Mouse (Mus musculus): ENCODE data around the gene Ano7.

Gene Ano7

GRCm38 (mm10) chr1:93373665-93374064, at the start of gene Ano7:
Gene Ano7, plus strand, starts transcription at chr1:93373930.
- no peak for DNase-seq (ENCODE audit: low spot score)

- no peak for DNase-seq (ENCODE audit: low spot score)
Measured at GRCm38 (mm10) chr1:93323973-93324372, 49.8 kb upstream of the Ano7 start.

GRCm38 (mm10) chr1:93326446-93326845, 47.3 kb upstream of the Ano7 start:
- DNase-seq (ENCODE audit: low spot score), result no peak

DNA sequence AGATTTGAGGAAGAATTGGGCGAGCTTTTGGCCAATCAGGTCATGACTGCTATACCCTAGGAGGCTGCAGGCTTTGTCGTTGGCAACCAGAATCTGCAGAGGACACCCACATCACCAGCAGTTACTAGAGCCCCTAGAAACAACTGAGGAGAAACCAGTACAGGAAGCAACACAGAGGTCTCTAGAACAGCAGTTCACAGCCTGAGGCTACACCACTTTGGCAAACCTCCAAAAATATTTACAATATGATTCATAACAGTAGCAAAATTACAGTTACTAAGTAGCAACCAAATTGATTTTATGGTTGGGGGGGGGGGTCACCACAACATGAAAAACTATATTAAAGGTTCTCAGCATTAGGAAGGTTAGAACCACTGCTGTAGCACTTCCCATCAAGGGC, 39.1 kb upstream of the Ano7 start:
- no peak for DNase-seq (ENCODE audit: low spot score)

GRCm38 (mm10) chr1:93342648-93343503, 30.9 kb upstream of the Ano7 start, which contains the start of the genes Ppp1r7 and Pask:
Gene Ppp1r7, plus strand, starts transcription at chr1:93342854.
Gene Pask, minus strand, starts transcription at chr1:93343482.
- DNase-seq (ENCODE audit: low spot score), result peak; percentile 98

DNA sequence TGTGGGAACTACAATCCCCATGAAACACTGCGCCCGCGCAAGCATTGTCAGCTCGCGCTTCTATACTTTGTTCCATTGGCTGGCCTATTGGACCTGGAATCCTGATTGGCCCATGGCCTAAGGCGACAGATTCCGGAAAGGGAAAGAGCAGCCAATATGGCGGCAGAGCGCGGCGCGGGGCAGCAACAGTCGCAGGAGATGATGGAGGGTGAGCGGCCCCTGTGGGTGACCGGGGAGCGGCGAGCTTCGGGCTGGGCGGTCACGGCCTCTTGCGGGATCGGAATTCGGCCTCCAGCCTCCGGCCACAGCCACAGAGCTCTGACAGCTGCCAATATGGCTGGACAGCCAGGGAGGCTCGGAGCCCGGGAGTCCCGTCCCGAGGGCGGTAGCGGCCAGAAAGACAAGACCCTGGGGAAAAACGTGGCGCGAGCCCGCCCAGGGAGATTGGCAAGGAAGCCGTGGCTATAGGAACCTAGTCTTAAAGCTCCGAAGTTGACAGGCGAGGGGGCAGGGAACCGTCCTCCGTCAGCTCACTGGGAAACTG, 30.2 kb upstream of the Ano7 start:
- peak; percentile 97 for DNase-seq (ENCODE audit: low spot score)

- DNase-seq (ENCODE audit: low spot score), result no peak
Measured at GRCm38 (mm10) chr1:93347176-93347575, 26.6 kb upstream of the Ano7 start.

DNA sequence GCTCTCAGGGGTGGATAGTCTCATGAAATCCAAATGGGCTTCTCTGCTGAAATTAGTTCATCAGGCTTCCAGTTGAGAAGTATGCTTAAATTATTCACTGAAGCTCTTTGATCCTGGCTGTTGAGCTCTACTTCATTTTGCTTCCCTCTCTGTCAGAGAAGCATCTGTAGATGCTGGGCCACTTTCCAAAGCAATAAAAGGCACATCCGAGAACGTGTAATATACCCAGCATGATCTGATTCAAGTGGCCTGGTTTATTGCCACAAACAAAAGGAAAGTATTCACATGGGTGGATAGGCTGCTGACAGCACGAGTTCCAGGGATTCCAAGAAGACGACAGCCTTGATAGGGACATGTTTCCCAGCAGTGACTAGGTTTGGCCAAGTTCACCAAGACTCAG, 24.0 kb upstream of the Ano7 start:
- no peak for DNase-seq (ENCODE audit: low spot score)

DNA sequence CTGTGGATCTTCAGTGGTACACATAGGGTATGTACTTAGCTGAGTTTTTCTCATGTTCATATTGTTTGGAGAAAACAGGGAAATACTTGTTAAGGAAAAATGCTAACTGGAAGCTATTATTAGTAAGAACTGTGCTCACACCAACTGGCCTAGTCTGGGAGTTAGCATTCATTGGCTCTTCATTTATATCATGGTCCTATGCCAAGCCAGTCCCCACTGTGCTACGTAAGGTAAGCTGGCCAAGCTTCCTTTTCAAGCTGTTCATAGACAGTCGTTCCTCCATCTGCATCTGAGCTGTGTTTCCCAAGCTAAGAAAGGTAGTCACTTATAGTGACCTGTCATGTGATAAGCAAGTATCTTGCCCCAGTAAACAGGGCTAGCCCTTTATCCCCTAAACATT, 21.0 kb upstream of the Ano7 start:
- no peak for DNase-seq (ENCODE audit: low spot score)

- DNase-seq (ENCODE audit: low spot score), result no peak
Measured at GRCm38 (mm10) chr1:93362661-93363060, 11.1 kb upstream of the Ano7 start.

DNA sequence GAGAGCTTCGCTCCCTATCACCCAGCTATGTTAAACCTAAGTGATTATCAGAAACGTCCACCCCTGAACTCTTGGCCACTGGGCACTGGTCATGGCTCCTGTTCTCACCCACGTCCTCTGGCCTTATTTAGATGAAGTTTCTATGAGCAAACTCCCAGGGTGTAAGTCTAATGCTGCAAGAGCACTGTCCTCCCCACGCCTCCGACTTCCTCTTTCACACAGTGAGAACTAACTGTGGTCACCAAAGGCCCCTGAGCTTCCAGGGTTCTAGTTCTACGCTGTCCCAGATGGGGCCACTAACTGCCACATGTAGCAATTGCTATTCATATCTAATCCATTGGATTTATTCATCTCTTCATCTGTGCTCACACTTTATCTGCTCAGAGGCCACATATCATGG, 8.1 kb upstream of the Ano7 start:
- DNase-seq (ENCODE audit: low spot score), result no peak

DNA sequence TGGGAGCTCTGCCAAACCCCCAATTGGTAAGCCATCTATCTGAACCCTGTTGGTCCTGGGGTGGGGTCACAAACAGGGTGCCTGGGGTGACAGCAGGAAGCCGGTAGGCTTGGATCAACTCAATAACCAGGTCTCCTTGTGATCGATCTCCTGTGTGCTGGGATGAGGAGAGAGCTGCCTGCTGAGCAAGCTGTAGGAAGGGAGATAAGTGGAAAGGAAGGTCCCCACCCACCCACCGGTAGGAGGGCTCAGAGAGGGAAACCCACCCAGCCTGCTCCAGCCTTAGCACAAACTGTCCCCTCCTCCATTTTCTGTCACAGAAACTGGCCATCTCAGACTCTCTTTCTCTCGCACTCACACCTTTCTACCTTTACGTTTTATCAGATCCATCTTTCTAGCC, 3.6 kb downstream of the Ano7 start:
- no peak for DNase-seq (ENCODE audit: low spot score)

- DNase-seq (ENCODE audit: low spot score), result no peak
Measured at GRCm38 (mm10) chr1:93379117-93379516, 5.4 kb downstream of the Ano7 start.

GRCm38 (mm10) chr1:93387198-93387597, 13.5 kb downstream of the Ano7 start:
- no peak for DNase-seq (ENCODE audit: low spot score)

GRCm38 (mm10) chr1:93388906-93389305, 15.2 kb downstream of the Ano7 start:
- DNase-seq (ENCODE audit: low spot score), result no peak

DNA sequence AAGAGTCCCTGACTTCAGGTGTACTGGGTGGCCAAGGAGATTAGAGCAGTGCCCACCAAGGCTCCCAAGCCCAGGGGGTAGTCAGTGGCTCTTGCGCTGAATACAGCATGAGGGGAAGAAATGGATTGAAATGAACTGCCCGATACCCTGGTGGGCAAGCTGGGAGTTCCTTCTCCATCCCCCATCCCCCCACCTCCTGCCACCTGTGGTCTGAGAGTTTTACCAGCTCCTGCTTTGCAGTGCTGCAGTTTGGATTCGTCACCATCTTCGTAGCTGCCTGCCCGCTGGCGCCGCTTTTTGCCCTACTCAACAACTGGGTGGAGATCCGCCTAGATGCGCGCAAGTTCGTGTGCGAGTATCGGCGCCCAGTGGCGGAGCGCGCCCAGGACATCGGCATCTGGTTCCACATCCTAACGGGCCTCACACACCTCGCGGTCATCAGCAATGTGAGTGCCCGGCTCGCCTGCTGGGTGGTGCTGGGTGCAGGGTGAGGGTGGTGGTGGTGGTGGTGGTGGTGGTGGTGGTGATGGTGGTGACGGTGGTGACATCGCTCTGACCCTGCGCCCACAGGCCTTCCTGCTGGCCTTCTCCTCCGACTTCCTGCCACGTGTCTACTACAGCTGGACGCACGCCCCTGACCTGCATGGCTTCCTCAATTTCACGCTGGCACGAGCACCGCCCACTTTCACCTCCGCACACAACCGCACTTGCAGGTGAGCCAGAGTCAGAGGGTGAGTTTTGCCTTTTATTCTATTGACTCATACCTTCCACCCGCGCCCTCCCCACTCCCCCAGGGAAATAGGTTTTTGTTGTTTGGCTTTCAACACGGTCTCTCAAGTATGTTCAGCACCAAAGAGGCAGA, 27.7 kb downstream of the Ano7 start:
- peak; percentile 4 for DNase-seq (ENCODE audit: low spot score)

GRCm38 (mm10) chr1:93403403-93403802, 29.7 kb downstream of the Ano7 start:
- no peak for DNase-seq (ENCODE audit: low spot score)

GRCm38 (mm10) chr1:93432087-93432486, 58.4 kb downstream of the Ano7 start:
- no peak for DNase-seq (ENCODE audit: low spot score)

DNA sequence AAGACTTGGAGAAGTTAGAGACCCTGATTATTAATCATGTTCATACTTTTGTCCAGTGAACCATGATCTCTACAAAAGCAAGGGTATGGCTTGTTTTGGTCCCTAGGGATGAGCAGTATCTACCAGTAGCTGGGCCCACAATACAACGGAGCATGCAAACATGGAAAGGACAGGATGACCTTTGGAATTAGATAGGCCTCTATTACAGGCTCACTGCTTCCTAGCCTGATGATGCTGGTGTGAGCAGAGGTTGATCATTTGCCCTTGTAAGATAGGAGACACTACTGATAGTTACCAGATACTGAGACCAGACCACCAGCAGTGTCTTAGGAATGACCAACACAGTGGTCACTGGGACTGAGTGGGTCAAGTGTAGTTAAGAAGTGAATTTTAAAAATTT, 65.6 kb downstream of the Ano7 start:
- no peak for DNase-seq (ENCODE audit: low spot score)

GRCm38 (mm10) chr1:93444405-93445110, 70.8 kb downstream of the Ano7 start:
- peak; percentile 72 for DNase-seq (ENCODE audit: low spot score)

- DNase-seq (ENCODE audit: low spot score), result peak; percentile 75
Measured at GRCm38 (mm10) chr1:93445111-93445821, 71.5 kb downstream of the Ano7 start.

GRCm38 (mm10) chr1:93445822-93446162, 72.1 kb downstream of the Ano7 start:
- DNase-seq (ENCODE audit: low spot score), result no peak

Measured in retina, embryonic 14.5 days (tissue).